Mouse (Mus musculus): ENCODE results near the gene Exoc6.
A peak's percentile ranks its signal among the peaks of the same experiment; 100 is the strongest.

Exoc6 gene

GRCm38 (mm10) chr19:37690716-37691115 is 140.5 kb downstream of the Exoc6 start:
- DNase-seq (ENCODE audit: low spot score): no peak

DNA sequence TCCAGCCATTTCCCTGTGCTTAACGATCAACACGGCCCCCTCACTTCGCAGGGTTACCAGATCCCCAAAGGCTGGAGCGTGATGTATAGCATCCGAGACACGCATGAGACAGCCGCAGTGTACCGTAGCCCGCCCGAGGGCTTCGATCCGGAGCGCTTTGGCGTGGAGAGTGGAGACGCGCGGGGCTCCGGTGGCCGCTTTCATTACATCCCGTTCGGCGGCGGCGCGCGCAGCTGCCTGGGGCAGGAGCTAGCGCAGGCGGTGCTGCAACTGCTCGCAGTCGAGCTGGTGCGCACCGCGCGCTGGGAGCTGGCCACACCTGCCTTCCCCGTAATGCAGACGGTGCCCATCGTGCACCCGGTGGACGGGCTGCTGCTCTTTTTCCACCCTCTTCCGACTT is 142.7 kb downstream of the Exoc6 start:
- DNase-seq (ENCODE audit: low spot score): no peak

DNA sequence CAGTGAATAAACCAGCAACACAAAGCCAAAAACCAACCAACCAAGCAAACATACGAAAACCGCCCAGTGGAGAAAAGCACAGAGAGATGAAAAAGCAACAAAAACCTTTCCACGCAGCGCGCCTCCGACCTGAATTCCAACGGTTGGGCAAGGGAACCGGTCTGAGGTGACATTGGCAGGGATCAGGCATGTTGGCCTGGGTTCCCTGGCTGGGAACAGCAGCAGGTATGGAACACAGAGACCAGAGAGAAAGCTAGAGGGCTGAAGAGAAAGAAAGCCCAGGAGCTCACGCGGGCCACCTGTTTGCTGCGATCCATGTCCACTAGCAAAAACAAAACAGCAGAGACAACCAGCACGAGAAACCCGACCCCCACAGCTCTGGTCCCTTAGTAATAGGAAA is 144.9 kb downstream of the Exoc6 start:
- no peak for DNase-seq (ENCODE audit: low spot score)

GRCm38 (mm10) chr19:37695762-37696602 is 145.8 kb downstream of the Exoc6 start:
- DNase-seq (ENCODE audit: low spot score): no peak

DNA sequence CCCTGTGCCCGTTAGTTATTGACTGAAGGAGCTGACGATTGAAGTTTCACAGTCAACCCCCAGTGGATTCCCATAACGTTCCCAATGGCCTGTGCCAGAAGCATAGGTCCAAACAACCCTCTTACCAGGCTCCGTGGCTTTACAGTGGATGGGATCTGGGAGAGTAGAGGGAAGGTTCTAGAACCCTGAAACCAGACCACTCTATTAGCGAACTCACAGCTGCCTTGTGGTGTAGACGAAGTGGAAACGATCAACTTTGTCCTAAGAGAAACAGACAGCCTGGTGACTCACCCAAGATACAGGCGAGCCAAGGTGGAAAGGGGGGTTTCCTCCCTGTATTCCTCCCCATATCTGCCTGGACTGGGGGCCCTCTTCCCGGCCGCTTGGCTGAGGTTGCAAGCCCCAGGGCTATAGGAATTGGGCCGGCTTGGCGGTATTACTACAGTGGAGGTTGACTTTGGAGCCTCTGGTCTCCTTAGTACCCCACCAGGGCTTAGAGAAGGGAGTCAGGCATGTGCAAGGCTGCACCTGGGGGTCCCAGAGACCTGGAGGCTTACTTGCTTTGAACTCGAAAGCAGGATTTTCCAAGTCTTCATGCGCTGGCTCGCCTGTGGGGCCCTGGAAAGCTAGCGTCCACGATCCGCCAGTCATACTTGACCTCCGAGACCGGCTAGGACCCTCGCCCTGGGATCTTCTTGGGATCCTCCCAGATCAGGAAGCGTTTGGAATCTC is 146.6 kb downstream of the Exoc6 start:
- DNase-seq (ENCODE audit: low spot score): no peak

DNA sequence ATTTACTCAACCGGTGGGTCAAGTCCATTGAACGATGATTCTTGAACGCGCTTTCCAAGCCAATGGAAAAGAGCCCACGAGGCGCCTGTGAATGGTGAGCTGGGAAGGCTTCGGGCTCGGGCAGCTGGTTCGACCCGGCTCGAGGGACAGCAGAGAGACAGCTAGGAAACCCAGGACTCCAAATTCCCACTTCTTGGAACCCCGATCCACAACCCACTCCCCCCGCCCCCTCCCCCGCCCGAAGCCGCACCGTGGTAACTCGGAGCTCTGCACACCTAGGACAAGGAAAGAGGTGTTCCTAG is 147.1 kb downstream of the Exoc6 start:
- DNase-seq (ENCODE audit: low spot score): no peak

- no peak for DNase-seq (ENCODE audit: low spot score)
Observed at GRCm38 (mm10) chr19:37697651-37698272, 147.5 kb downstream of the Exoc6 start, which contains the start of gene Cyp26a1. Cyp26a1 (plus strand) TSS chr19:37697798.

DNA sequence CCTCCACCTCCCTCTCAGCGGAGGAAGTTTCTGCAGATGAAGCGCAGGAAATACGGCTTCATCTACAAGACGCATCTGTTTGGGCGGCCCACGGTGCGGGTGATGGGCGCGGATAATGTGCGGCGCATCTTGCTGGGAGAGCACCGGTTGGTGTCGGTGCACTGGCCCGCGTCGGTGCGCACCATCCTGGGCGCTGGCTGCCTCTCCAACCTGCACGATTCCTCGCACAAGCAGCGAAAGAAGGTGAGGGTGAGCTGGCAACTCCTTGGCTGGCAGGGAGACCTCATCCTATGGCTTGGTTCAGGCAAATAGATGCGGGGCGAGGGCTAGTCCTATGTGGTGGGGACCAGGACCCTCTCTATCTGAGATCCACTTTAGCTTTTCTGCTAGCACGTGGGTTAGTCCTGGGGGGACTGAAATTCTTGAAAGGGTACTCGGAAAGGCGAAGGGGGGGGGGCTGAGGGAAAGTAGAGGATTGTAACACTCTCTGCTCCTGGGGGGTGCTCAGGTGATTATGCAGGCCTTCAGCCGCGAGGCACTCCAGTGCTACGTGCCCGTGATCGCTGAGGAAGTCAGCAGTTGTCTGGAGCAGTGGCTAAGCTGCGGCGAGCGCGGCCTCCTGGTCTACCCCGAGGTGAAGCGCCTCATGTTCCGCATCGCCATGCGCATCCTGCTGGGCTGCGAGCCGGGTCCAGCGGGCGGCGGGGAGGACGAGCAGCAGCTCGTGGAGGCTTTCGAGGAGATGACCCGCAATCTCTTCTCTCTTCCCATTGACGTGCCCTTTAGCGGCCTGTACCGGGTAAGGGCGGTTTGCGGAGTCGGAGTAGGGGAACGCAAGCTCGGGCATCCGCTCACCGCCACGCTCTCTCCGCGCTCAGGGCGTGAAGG is 148.3 kb downstream of the Exoc6 start:
- no peak for DNase-seq (ENCODE audit: low spot score)

DNA sequence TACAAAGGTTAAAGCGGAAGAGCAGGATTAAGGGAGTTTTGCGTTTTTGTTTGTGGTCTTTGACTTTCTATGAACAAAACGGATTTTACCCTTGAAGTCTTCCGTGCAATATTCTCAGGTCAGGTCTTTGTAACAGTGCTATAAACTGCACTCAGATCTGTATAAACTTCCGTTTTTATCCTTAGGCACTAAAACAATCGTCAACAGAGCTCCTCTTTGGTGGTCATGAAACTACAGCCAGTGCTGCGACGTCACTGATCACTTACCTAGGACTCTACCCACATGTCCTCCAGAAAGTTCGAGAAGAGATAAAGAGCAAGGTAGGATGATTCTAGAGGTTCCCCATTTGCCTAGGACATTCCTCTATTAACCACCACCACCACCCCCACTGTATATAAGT is 149.5 kb downstream of the Exoc6 start:
- no peak for DNase-seq (ENCODE audit: low spot score)

GRCm38 (mm10) chr19:37702377-37703076 is 152.3 kb downstream of the Exoc6 start:
- no peak for DNase-seq (ENCODE audit: low spot score)

- DNase-seq (ENCODE audit: low spot score): peak; percentile 70
Observed at GRCm38 (mm10) chr19:37703902-37704509, 153.8 kb downstream of the Exoc6 start.

DNA sequence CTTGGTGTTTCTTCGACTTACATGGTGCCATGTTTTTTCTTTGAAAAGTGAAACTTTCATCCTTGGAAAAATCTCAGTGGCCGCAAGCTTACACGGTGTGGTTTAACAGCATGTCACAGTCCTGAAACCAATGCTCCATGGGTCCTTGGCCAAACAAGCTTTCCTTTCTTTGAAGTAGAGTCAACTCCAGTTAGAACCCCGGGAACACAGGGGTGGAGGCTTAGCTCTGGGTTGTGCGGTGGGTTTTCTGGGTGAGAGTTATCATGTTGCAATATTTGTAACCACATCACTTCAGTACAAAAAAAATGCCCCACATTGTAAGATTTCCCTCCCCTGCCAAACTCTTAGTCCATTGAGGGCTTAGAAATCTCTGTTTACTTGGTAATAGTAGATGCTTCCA is 155.5 kb downstream of the Exoc6 start:
- DNase-seq (ENCODE audit: low spot score): no peak

GRCm38 (mm10) chr19:37714681-37715080 is 164.5 kb downstream of the Exoc6 start:
- DNase-seq (ENCODE audit: low spot score): no peak

GRCm38 (mm10) chr19:37715980-37716379 is 165.8 kb downstream of the Exoc6 start:
- DNase-seq (ENCODE audit: low spot score): no peak

DNA sequence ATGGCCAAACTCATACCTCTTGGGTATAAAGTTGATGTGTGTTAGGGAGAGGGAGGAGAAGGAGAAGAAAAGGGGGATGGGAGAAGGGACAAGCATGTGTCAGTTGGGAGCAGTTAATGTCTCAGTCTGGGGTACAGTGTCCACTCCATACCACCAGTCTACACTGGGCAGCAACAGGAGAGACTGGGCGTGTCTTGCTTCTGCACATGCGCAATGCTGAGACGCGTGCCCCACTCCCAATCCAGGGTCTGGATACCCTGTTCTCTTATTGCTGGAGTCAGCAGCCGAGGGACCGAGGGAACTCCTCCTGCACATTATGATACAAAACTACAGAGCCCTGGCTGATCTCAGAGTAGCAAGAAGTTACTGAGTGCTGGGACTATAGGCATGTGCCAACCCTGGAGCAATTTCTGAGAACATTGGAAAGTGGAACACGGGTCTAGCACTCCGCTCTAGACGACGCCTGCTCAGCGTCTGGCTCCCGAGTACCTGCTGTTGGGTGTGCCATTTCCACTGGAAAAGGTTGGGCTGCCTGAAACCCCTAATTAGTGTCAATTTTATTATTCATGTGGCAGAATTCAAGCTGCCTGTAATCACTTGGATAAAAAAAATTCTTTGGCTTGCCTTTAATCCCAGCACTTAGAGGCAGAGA is 166.4 kb downstream of the Exoc6 start:
- DNase-seq (ENCODE audit: low spot score): no peak

GRCm38 (mm10) chr19:37719166-37719565 is 168.9 kb downstream of the Exoc6 start:
- no peak for DNase-seq (ENCODE audit: low spot score)

DNA sequence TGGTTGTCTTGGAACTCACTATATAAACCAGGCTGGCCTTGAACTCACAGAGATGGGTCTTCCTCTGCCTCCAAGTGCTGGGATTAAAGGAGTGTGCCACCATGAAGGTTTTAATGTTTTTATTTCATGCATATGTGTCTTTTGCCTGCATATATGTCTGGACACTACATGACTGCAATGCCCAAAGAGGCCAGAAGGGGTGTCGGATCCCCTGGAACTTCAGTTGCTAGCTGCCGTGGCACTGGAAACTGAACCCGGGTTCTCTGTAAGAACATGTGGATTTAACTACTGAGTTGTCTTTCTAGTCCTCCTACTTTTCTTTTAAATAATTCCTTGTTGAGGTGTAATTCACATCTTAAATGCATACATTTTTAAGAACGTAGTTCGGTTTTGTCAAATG is 174.4 kb downstream of the Exoc6 start:
- DNase-seq (ENCODE audit: low spot score): no peak

GRCm38 (mm10) chr19:37726585-37726984 is 176.4 kb downstream of the Exoc6 start:
- DNase-seq (ENCODE audit: low spot score): no peak

- no peak for DNase-seq (ENCODE audit: low spot score)
Observed at GRCm38 (mm10) chr19:37727366-37727765, 177.1 kb downstream of the Exoc6 start.

Measured in layer of hippocampus, adult 11-12 months (tissue).